Mouse (Mus musculus) heart, postnatal 0 days (tissue): ENCODE measurements at regions not wholly inside any gene's neighbourhood (a gene's known extent, or its start where the extent isn't known, plus 50 kb on each side); places are given as distances from the start of the nearest gene placed in this dataset.

Source experiments
- ATAC-seq: fragments of 200-750 bp; cut with Nextera tagmentation; 2 replicates; pipeline ENCODE4 v1.8.0; 2017; ENCODE audit warnings: low read depth, moderate number of reproducible peaks, moderate library complexity; ENCODE audit not compliant: insufficient read depth
- DNase-seq: peaks from one replicate; pipeline ENCODE4 v3.0.0-alpha.2; 2016; ENCODE audit warnings: low spot score
- H3K27ac ChIP-seq: fragments of 300-500 bp; sonication (generic); 2 replicates; pipeline ENCODE4 v1.5.1; 2014; ENCODE audit warnings: low read depth, mild to moderate bottlenecking
- H3K27me3 ChIP-seq: fragments of 300-500 bp; sonication (generic); 2 replicates; pipeline ENCODE4 v1.6.1; 2014; ENCODE audit warnings: low read length, mixed read lengths; ENCODE audit not compliant: control insufficient read depth, insufficient read depth
- H3K36me3 ChIP-seq: fragments of 300-500 bp; sonication (generic); replicated peaks from 2 replicates; pipeline ENCODE4 v1.6.1; 2014; ENCODE audit warnings: low read length, mixed read lengths; ENCODE audit not compliant: control insufficient read depth, insufficient read depth
- H3K4me1 ChIP-seq: fragments of 300-500 bp; sonication (generic); 2 replicates; pipeline ENCODE4 v1.6.1; 2014; ENCODE audit warnings: antibody characterized with exemption; ENCODE audit not compliant: control insufficient read depth, insufficient read depth
- H3K4me2 ChIP-seq: fragments of 300-500 bp; sonication (generic); 2 replicates; pipeline ENCODE4 v1.6.1; 2014; ENCODE audit warnings: low read depth, mild to moderate bottlenecking, low read length, moderate library complexity
- H3K4me3 ChIP-seq: fragments of 300-500 bp; sonication (generic); 2 replicates; pipeline ENCODE4 v1.5.1; 2014; ENCODE audit warnings: low read depth, low read length
- H3K9ac ChIP-seq: fragments of 300-500 bp; sonication (generic); replicated peaks from 2 replicates; pipeline ENCODE4 v1.6.1; 2014; ENCODE audit warnings: low read depth, low read length, mixed read lengths
- H3K9me3 ChIP-seq: fragments of 300-500 bp; sonication (generic); replicated peaks from 2 replicates; pipeline ENCODE4 v1.6.1; 2016; ENCODE audit warnings: low read length; ENCODE audit not compliant: control insufficient read depth
- CTCF ChIP-seq: IDR thresholded peaks from 2 replicates; pipeline ENCODE4 v1.5.1; 2016; ENCODE audit warnings: antibody characterized with exemption, control low read depth, low read depth
- EP300 ChIP-seq: IDR thresholded peaks from 2 replicates; pipeline ENCODE4 v1.6.1; 2016; ENCODE audit warnings: antibody characterized with exemption, low read depth
- WGBS: fragments of 180-500 bp; shearing (Covaris S2); extraction: QIAGEN DNeasy Blood & Tissue Kit; methylation state at CpG from one replicate; pipeline ENCODE4 v1.1.7; 2014; 5-methylcytosine and 5-hydroxymethylcytosine counted together

GRCm38 (mm10) chr19:14799002-14799401, 201.2 kb upstream of the Tle4 start:
- no peak for ATAC-seq
- peaks cover 8% of the 10 kb centered on the region; the same call in 1 of the 2 replicates for H3K27me3 ChIP-seq

GRCm38 (mm10) chr19:14798417-14798816, 200.6 kb upstream of the Tle4 start:
- no peak for ATAC-seq
- H3K9me3 ChIP-seq: no peaks in the 10 kb centered on the region
- 86% methylated on average over 7 of the region's 7 CpGs for WGBS
- H3K36me3 ChIP-seq: no peaks in the 10 kb centered on the region
- H3K9ac ChIP-seq: no peak overlapping the region
- no peak overlapping the region for H3K27ac ChIP-seq
- no peak for TF ChIP-seq EP300
- no peak for TF ChIP-seq CTCF
- H3K4me2 ChIP-seq: no peak overlapping the region
- DNase-seq: no peak
- H3K4me1 ChIP-seq: no peaks in the 10 kb centered on the region
- peaks cover 8% of the 10 kb centered on the region; the same call in 1 of the 2 replicates for H3K27me3 ChIP-seq
- no peak overlapping the region for H3K4me3 ChIP-seq

More at GRCm38 (mm10) chr19:14799002-14799401, 201.2 kb upstream of the Tle4 start:
- DNase-seq: no peak
- H3K4me2 ChIP-seq: no peak overlapping the region
- TF ChIP-seq CTCF: no peak
- no peak for TF ChIP-seq EP300
- H3K4me3 ChIP-seq: no peak overlapping the region
- H3K9me3 ChIP-seq: no peaks in the 10 kb centered on the region
- no peak overlapping the region for H3K9ac ChIP-seq
- H3K36me3 ChIP-seq: no peaks in the 10 kb centered on the region
- WGBS: 79% methylated on average over 6 of the region's 6 CpGs
- H3K27ac ChIP-seq: no peak overlapping the region
- no peaks in the 10 kb centered on the region for H3K4me1 ChIP-seq

DNA sequence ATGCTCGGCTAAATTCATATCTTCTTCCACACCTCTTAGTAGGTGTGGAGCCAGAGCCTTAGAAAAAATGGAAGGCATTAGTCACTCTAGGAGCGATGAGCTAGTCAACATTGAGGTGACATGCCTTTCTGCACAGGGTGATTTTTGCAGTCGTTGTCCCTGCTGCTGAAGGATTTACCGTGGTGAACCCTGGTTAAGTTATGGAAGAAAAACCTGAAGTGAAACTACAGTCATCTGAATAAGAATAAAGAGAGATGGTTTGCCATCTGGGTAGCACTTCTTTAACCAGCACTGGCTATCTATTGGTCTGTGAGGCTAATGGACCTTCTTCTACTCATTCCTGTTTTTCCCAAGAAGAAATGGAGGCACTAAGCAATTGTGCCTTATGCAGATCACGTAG, 198.1 kb upstream of the Tle4 start:
- no peaks in the 10 kb centered on the region for H3K4me1 ChIP-seq
- H3K9ac ChIP-seq: no peak overlapping the region
- H3K27ac ChIP-seq: no peak overlapping the region
- 84% methylated on average over 5 of the region's 5 CpGs for WGBS
- H3K36me3 ChIP-seq: no peaks in the 10 kb centered on the region
- no peak for DNase-seq
- no peak for TF ChIP-seq EP300
- no peak for TF ChIP-seq CTCF
- H3K4me3 ChIP-seq: no peak overlapping the region
- no peak for ATAC-seq
- H3K4me2 ChIP-seq: no peak overlapping the region
- H3K9me3 ChIP-seq: no peaks in the 10 kb centered on the region
- peaks cover 8% of the 10 kb centered on the region; the same call in 1 of the 2 replicates for H3K27me3 ChIP-seq

- Histone ChIP-seq H3K4me3 (no peak overlapping the region), H3K9ac (no peak overlapping the region), H3K27me3 (0 out of 2 replicates have a peak, but pooled peaks cover 3% of the 10 kb centered on the region), H3K9me3 (no peaks in the 10 kb centered on the region), H3K36me3 (no peaks in the 10 kb centered on the region), H3K4me2 (no peak overlapping the region), H3K27ac (no peak overlapping the region), H3K4me1 (0 out of 2 replicates have a peak, but pooled peaks cover 3% of the 10 kb centered on the region)
- ATAC-seq (no peak), DNase-seq (no peak)
- TF ChIP-seq EP300 (no peak), CTCF (no peak)
- WGBS: 90% methylated on average over 1 of the region's 1 CpGs
Observed at GRCm38 (mm10) chr19:14789992-14790391, 192.1 kb upstream of the Tle4 start.

DNA sequence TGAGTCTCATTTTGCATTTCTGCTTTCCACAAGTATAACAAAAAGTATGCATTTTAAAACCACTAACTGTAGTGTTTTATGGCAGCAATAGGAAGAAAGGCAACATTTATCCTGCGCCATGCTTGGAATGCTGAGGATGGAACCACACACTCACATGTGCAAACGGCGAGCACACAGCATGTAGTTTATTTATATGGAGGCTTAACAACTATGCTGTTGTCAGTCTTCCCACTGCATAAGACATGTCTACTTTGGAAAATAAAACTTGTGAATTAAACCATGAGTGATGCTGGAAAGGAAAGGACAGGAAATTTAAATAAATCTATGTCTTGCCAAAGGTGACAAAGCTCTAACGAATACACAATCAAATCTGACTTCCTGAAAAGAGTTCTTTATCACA, 190.8 kb upstream of the Tle4 start:
- H3K9me3 ChIP-seq: no peaks in the 10 kb centered on the region
- H3K27ac ChIP-seq: no peak overlapping the region
- ATAC-seq: no peak
- 77% methylated on average over 4 of the region's 4 CpGs for WGBS
- H3K4me3 ChIP-seq: no peak overlapping the region
- H3K4me1 ChIP-seq: 0 out of 2 replicates have a peak, but pooled peaks cover 3% of the 10 kb centered on the region
- TF ChIP-seq CTCF (no peak), EP300 (no peak)
- H3K4me2 ChIP-seq: no peak overlapping the region
- DNase-seq: no peak
- H3K9ac ChIP-seq: no peak overlapping the region
- no peaks in the 10 kb centered on the region for H3K36me3 ChIP-seq
- 0 out of 2 replicates have a peak, but pooled peaks cover 3% of the 10 kb centered on the region for H3K27me3 ChIP-seq

DNA sequence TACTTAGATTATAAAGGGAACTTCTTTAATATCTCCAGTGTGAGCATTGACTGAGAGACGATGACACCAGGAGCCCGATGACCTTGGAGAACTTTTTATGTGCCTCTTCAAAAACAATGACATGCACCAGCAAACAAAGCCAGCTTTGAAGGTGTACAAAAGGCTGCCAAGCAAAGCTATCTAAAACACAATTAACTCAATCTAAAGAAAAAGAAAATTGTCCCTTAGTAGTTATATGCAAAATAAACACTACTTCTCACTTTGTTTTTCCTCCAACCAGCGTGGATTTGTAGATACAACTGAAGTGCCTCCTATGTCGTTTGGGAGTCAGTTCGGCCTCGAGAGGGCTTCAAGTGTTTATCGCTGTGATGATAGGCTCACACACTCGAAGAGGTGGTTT, 189.0 kb upstream of the Tle4 start:
- no peak overlapping the region for H3K4me2 ChIP-seq
- no peaks in the 10 kb centered on the region for H3K9me3 ChIP-seq
- no peaks in the 10 kb centered on the region for H3K36me3 ChIP-seq
- no peak overlapping the region for H3K27ac ChIP-seq
- TF ChIP-seq EP300 (no peak), CTCF (no peak)
- DNase-seq (no peak), ATAC-seq (no peak)
- 0 out of 2 replicates have a peak, but pooled peaks cover 3% of the 10 kb centered on the region for H3K4me1 ChIP-seq
- 0 out of 2 replicates have a peak, but pooled peaks cover 3% of the 10 kb centered on the region for H3K27me3 ChIP-seq
- no peak overlapping the region for H3K9ac ChIP-seq
- H3K4me3 ChIP-seq: no peak overlapping the region
- WGBS: 52% methylated on average over 8 of the region's 8 CpGs
